Mouse (Mus musculus): ENCODE results near the gene Pibf1. TPM values are rescaled to one million over a fixed set of nuclear protein-coding genes. Genes with fewer than 3 reads are reported as not detected.

Pibf1 gene
- polyA plus RNA-seq, 1 experiment from 2014 or later = 19.1 TPM

- H3K9ac ChIP-seq = no peak overlapping the region
- no peak overlapping the region for H3K27ac ChIP-seq
- H3K36me3 ChIP-seq = no peaks in the 10 kb centered on the region
- H3K4me2 ChIP-seq (replicated peaks) = no peak overlapping the region
- no peaks in the 10 kb centered on the region for H3K4me1 ChIP-seq
- no peaks in the 10 kb centered on the region for H3K27me3 ChIP-seq (replicated peaks)
- H3K9me3 ChIP-seq = no peaks in the 10 kb centered on the region
- WGBS = 71% methylated on average over 5 of the region's 5 CpGs
- no peak overlapping the region for H3K4me3 ChIP-seq
- ATAC-seq (ENCODE audit: low FRiP score, low read depth) = no peak
Observed at GRCm38 (mm10) chr14:99280399-99280798, 181.2 kb downstream of the Pibf1 start.

- no peak overlapping the region for H3K27ac ChIP-seq
- H3K27me3 ChIP-seq (replicated peaks) = no peaks in the 10 kb centered on the region
- H3K4me3 ChIP-seq = no peak overlapping the region
- H3K4me1 ChIP-seq = no peaks in the 10 kb centered on the region
- no peaks in the 10 kb centered on the region for H3K36me3 ChIP-seq
- H3K9ac ChIP-seq = no peak overlapping the region
- H3K4me2 ChIP-seq (replicated peaks) = no peak overlapping the region
- no peaks in the 10 kb centered on the region for H3K9me3 ChIP-seq
- 82% methylated on average over 5 of the region's 5 CpGs for WGBS
- no peak for ATAC-seq (ENCODE audit: low FRiP score, low read depth)
Observed at GRCm38 (mm10) chr14:99280825-99281433, 181.7 kb downstream of the Pibf1 start.

GRCm38 (mm10) chr14:99285486-99285885, 186.3 kb downstream of the Pibf1 start:
- Histone ChIP-seq H3K27me3 (replicated peaks) (no peaks in the 10 kb centered on the region), H3K27ac (no peak overlapping the region), H3K36me3 (no peaks in the 10 kb centered on the region), H3K4me2 (replicated peaks) (no peak overlapping the region), H3K4me1 (no peaks in the 10 kb centered on the region), H3K4me3 (no peak overlapping the region), H3K9me3 (no peaks in the 10 kb centered on the region), H3K9ac (no peak overlapping the region)
- 94% methylated on average over 4 of the region's 4 CpGs for WGBS
- no peak for ATAC-seq (ENCODE audit: low FRiP score, low read depth)

GRCm38 (mm10) chr14:99292176-99292575, 193.0 kb downstream of the Pibf1 start:
- Histone ChIP-seq H3K36me3 (no peaks in the 10 kb centered on the region), H3K4me1 (no peaks in the 10 kb centered on the region), H3K4me3 (no peak overlapping the region), H3K27ac (no peak overlapping the region), H3K27me3 (replicated peaks) (no peaks in the 10 kb centered on the region), H3K9ac (no peak overlapping the region), H3K9me3 (no peaks in the 10 kb centered on the region), H3K4me2 (replicated peaks) (no peak overlapping the region)
- no peak for ATAC-seq (ENCODE audit: low FRiP score, low read depth)
- WGBS = 93% methylated on average over 5 of the region's 5 CpGs

- WGBS = 91% methylated on average over 8 of the region's 8 CpGs
- H3K4me3 ChIP-seq = no peak overlapping the region
- ATAC-seq (ENCODE audit: low FRiP score, low read depth) = no peak
- H3K9ac ChIP-seq = no peak overlapping the region
- H3K4me1 ChIP-seq = peaks cover 4% of the 10 kb centered on the region; the same call in 1 of the 2 replicates
- peaks cover 12% of the 10 kb centered on the region for H3K27me3 ChIP-seq (replicated peaks)
- no peak overlapping the region for H3K4me2 ChIP-seq (replicated peaks)
- no peaks in the 10 kb centered on the region for H3K36me3 ChIP-seq
- H3K9me3 ChIP-seq = no peaks in the 10 kb centered on the region
- no peak overlapping the region for H3K27ac ChIP-seq
Observed at GRCm38 (mm10) chr14:99294424-99294823, 195.2 kb downstream of the Pibf1 start.

GRCm38 (mm10) chr14:99295606-99296341, 196.6 kb downstream of the Pibf1 start:
- no peaks in the 10 kb centered on the region for H3K36me3 ChIP-seq
- peaks cover 14% of the 10 kb centered on the region for H3K27me3 ChIP-seq (replicated peaks)
- peaks cover 9% of the 10 kb centered on the region for H3K4me1 ChIP-seq
- H3K9me3 ChIP-seq = no peaks in the 10 kb centered on the region
- no peak overlapping the region for H3K27ac ChIP-seq
- no peak for ATAC-seq (ENCODE audit: low FRiP score, low read depth)
- H3K4me3 ChIP-seq = no peak overlapping the region
- no peak overlapping the region for H3K9ac ChIP-seq
- 71% methylated on average over 15 of the region's 15 CpGs for WGBS
- H3K4me2 ChIP-seq (replicated peaks) = no peak overlapping the region

GRCm38 (mm10) chr14:99298385-99299021, 199.3 kb downstream of the Pibf1 start, which contains the start of gene Klf5:
Klf5 (plus strand) TSS chr14:99298691.
- under 1% methylated on average over 67 of the region's 67 CpGs for WGBS
- Histone ChIP-seq H3K27ac (no peak within 1 kb of the TSS), H3K36me3 (no peaks in the 10 kb centered on the region), H3K4me2 (replicated peaks) (peak within 1 kb of the TSS; percentile 99), H3K27me3 (replicated peaks) (peaks cover 21% of the 10 kb centered on the region), H3K9me3 (no peaks in the 10 kb centered on the region), H3K9ac (peak within 1 kb of the TSS; percentile 58), H3K4me1 (peaks cover 9% of the 10 kb centered on the region), H3K4me3 (peak within 1 kb of the TSS; percentile 55)
- ATAC-seq (ENCODE audit: low FRiP score, low read depth) = peak; percentile 98

GRCm38 (mm10) chr14:99299022-99299481, 199.8 kb downstream of the Pibf1 start:
- no peak overlapping the region for H3K27ac ChIP-seq

GRCm38 (mm10) chr14:99299701-99300191, 200.5 kb downstream of the Pibf1 start:
- H3K36me3 ChIP-seq = no peaks in the 10 kb centered on the region
- no peaks in the 10 kb centered on the region for H3K9me3 ChIP-seq
- no peak for ATAC-seq (ENCODE audit: low FRiP score, low read depth)
- H3K4me1 ChIP-seq = peaks cover 9% of the 10 kb centered on the region
- WGBS = 5% methylated on average over 21 of the region's 21 CpGs
- H3K27ac ChIP-seq = no peak overlapping the region
- H3K27me3 ChIP-seq (replicated peaks) = peaks cover 21% of the 10 kb centered on the region
- H3K4me3 ChIP-seq = peak overlapping the region; percentile 55
- peak overlapping the region; percentile 99 for H3K4me2 ChIP-seq (replicated peaks)
- H3K9ac ChIP-seq = no peak overlapping the region; the same call in 1 of the 2 replicates

More at GRCm38 (mm10) chr14:99299022-99299481, 199.8 kb downstream of the Pibf1 start:
- peak; percentile 91 for ATAC-seq (ENCODE audit: low FRiP score, low read depth)
- Histone ChIP-seq H3K27me3 (replicated peaks) (peaks cover 21% of the 10 kb centered on the region), H3K36me3 (no peaks in the 10 kb centered on the region), H3K4me2 (replicated peaks) (peak overlapping the region; percentile 99), H3K9me3 (no peaks in the 10 kb centered on the region), H3K9ac (peak overlapping the region; percentile 58), H3K4me1 (peaks cover 9% of the 10 kb centered on the region), H3K4me3 (peak overlapping the region; percentile 55)
- under 1% methylated on average over 60 of the region's 60 CpGs for WGBS

GRCm38 (mm10) chr14:99301472-99301871, 202.2 kb downstream of the Pibf1 start:
- H3K4me1 ChIP-seq = peaks cover 9% of the 10 kb centered on the region
- 70% methylated on average over 11 of the region's 11 CpGs for WGBS

More at GRCm38 (mm10) chr14:99301472-99301871, 202.2 kb downstream of the Pibf1 start:
- H3K36me3 ChIP-seq = no peaks in the 10 kb centered on the region
- H3K4me3 ChIP-seq = no peak overlapping the region
- H3K9me3 ChIP-seq = no peaks in the 10 kb centered on the region
- no peak for ATAC-seq (ENCODE audit: low FRiP score, low read depth)
- peaks cover 21% of the 10 kb centered on the region for H3K27me3 ChIP-seq (replicated peaks)
- H3K9ac ChIP-seq = no peak overlapping the region
- H3K27ac ChIP-seq = no peak overlapping the region
- H3K4me2 ChIP-seq (replicated peaks) = no peak overlapping the region
